Mouse (Mus musculus): ENCODE data around the gene E030025P04Rik.

Gene E030025P04Rik

GRCm38 (mm10) chr11:109144236-109144635, at the start of gene E030025P04Rik:
Gene E030025P04Rik (minus strand): TSS chr11:109144369.
- no peak for DNase-seq (ENCODE audit: low read depth, low spot score)

GRCm38 (mm10) chr11:109192673-109193557, 48.7 kb upstream of the E030025P04Rik start:
- no peak for DNase-seq (ENCODE audit: low read depth, low spot score)

- no peak for DNase-seq (ENCODE audit: low read depth, low spot score)
Measured at GRCm38 (mm10) chr11:109188235-109188634, 44.1 kb upstream of the E030025P04Rik start.

- no peak for DNase-seq (ENCODE audit: low read depth, low spot score)
Measured at GRCm38 (mm10) chr11:109187631-109188184, 43.5 kb upstream of the E030025P04Rik start.

GRCm38 (mm10) chr11:109181118-109181517, 36.9 kb upstream of the E030025P04Rik start:
- no peak for DNase-seq (ENCODE audit: low read depth, low spot score)

GRCm38 (mm10) chr11:109180290-109180689, 36.1 kb upstream of the E030025P04Rik start:
- no peak for DNase-seq (ENCODE audit: low read depth, low spot score)

- DNase-seq (ENCODE audit: low read depth, low spot score), result no peak
Measured at GRCm38 (mm10) chr11:109178788-109179518, 34.8 kb upstream of the E030025P04Rik start.

GRCm38 (mm10) chr11:109175376-109175969, 31.3 kb upstream of the E030025P04Rik start:
- DNase-seq (ENCODE audit: low read depth, low spot score), result no peak

GRCm38 (mm10) chr11:109172224-109172623, 28.1 kb upstream of the E030025P04Rik start:
- DNase-seq (ENCODE audit: low read depth, low spot score), result no peak

GRCm38 (mm10) chr11:109170771-109171170, 26.6 kb upstream of the E030025P04Rik start:
- no peak for DNase-seq (ENCODE audit: low read depth, low spot score)

- no peak for DNase-seq (ENCODE audit: low read depth, low spot score)
Measured at GRCm38 (mm10) chr11:109157694-109158093, 13.5 kb upstream of the E030025P04Rik start.

- no peak for DNase-seq (ENCODE audit: low read depth, low spot score)
Measured at GRCm38 (mm10) chr11:109144890-109145341, 747 bp upstream of the E030025P04Rik start.

- DNase-seq (ENCODE audit: low read depth, low spot score), result no peak
Measured at GRCm38 (mm10) chr11:109126482-109126881, 17.7 kb downstream of the E030025P04Rik start.

- DNase-seq (ENCODE audit: low read depth, low spot score), result no peak
Measured at GRCm38 (mm10) chr11:109125451-109125850, 18.7 kb downstream of the E030025P04Rik start.

GRCm38 (mm10) chr11:109124284-109124683, 19.9 kb downstream of the E030025P04Rik start:
- DNase-seq (ENCODE audit: low read depth, low spot score), result no peak

- no peak for DNase-seq (ENCODE audit: low read depth, low spot score)
Measured at GRCm38 (mm10) chr11:109109826-109110346, 34.3 kb downstream of the E030025P04Rik start.

GRCm38 (mm10) chr11:109109056-109109455, 35.1 kb downstream of the E030025P04Rik start:
- no peak for DNase-seq (ENCODE audit: low read depth, low spot score)

- no peak for DNase-seq (ENCODE audit: low read depth, low spot score)
Measured at GRCm38 (mm10) chr11:109107518-109108205, 36.5 kb downstream of the E030025P04Rik start.

- DNase-seq (ENCODE audit: low read depth, low spot score), result no peak
Measured at GRCm38 (mm10) chr11:109106751-109107150, 37.4 kb downstream of the E030025P04Rik start.

GRCm38 (mm10) chr11:109106181-109106580, 38.0 kb downstream of the E030025P04Rik start:
- no peak for DNase-seq (ENCODE audit: low read depth, low spot score)

GRCm38 (mm10) chr11:109103386-109103785, 40.8 kb downstream of the E030025P04Rik start:
- DNase-seq (ENCODE audit: low read depth, low spot score), result no peak

Data from brain, embryonic 18.5 days (tissue).